Mouse (Mus musculus): Measurements from ENCODE around the gene Gabarap. TPM values are rescaled to one million over a fixed set of nuclear protein-coding genes. Genes with fewer than 3 reads are reported as not detected.
A peak's percentile ranks its signal among the peaks of the same experiment; 100 is the strongest.
"Not testable (repeated sequence)": the region's sequence is repeated elsewhere in the genome, so short reads cannot be mapped to it uniquely, and the experiment has no call there.

The Gabarap gene
- total and polyA plus RNA-seq, 3 experiments, result 189 to 352 (median 213) TPM

GRCm38 (mm10) chr11:69953267-69953915 lies 37.6 kb upstream of the Gabarap start:
- in situ Hi-C loops (cut with MboI; ENCODE audit: low pct_ligation_motif_present, low pct_unique_long_range_greater_than_20kb, low sequenced_read_pairs) (loop anchor here (5.0 kb wide), 1 partner anchor 59 kb away; no protein-coding TSS in a partner anchor), dilution Hi-C loops (cut with MboI; ENCODE audit: extremely low pct_ligation_motif_present, extremely low pct_unique_long_range_greater_than_20kb, low sequenced_read_pairs) (no loop called here)
- Histone ChIP-seq H3K36me3 (replicated peaks in 1 of 2; ENCODE audit: control insufficient read depth in 1 of 2, insufficient read depth in 1 of 2, low read length in 1 of 2) (no peaks in the 10 kb centered on the region), H3K4me1 (ENCODE audit: control insufficient read depth in 1 of 2, insufficient read depth in 2 of 2) (peaks cover 7 to 18% of the 10 kb centered on the region in 2 experiments), H3K4me3 (replicated peaks in 1 of 3; ENCODE audit: low read depth in 2 of 3, low read length in 2 of 3, poor library complexity in 1 of 3) (no peak overlapping the region), H3K4me2 (ENCODE audit: insufficient read depth, low read depth, poor library complexity, severe bottlenecking) (no peak overlapping the region; the same call in 1 of the 2 replicates), H3K9me3 (replicated peaks; ENCODE audit: low read length) (no peaks in the 10 kb centered on the region), H3K27ac (ENCODE audit: insufficient read depth, low read depth) (no peak overlapping the region), H3K79me2 (replicated peaks; ENCODE audit: control insufficient read depth, extremely low read depth, insufficient read depth, poor library complexity, severe bottlenecking) (no peaks in the 10 kb centered on the region), H3K27me3 (replicated peaks) (peaks cover 23% of the 10 kb centered on the region), H3K9ac (ENCODE audit: insufficient read depth, low read depth) (no peak overlapping the region)
- TF ChIP-seq SIN3A (IDR thresholded peaks at IDR 0.05; ENCODE audit: low read length) (no peak), ZNF384 (IDR thresholded peaks at IDR 0.05; ENCODE audit: low read depth, low read length) (peak; percentile 92), MXI1 (IDR thresholded peaks at IDR 0.05; ENCODE audit: low read depth, low read length) (no peak), UBTF (IDR thresholded peaks at IDR 0.05; ENCODE audit: low read depth, low read length) (no peak), POLR2A (IDR thresholded peaks at IDR 0.05; ENCODE audit: low read depth, low read length) (no peak), IRF4 (IDR thresholded peaks at IDR 0.05; ENCODE audit: low read depth, low read length) (peak; percentile 35; the same call in 1 of the 2 replicates), MAX (IDR thresholded peaks at IDR 0.05; ENCODE audit: low read length) (no peak)
- DNase-seq (ENCODE audit: extremely low read depth), result no peak

- H3K4me2 ChIP-seq (ENCODE audit: insufficient read depth, low read depth, poor library complexity, severe bottlenecking); H3K27ac ChIP-seq (ENCODE audit: insufficient read depth, low read depth); DNase-seq (ENCODE audit: extremely low read depth); H3K9ac ChIP-seq (ENCODE audit: insufficient read depth, low read depth); H3K4me3 ChIP-seq (replicated peaks in 1 of 3; ENCODE audit: low read depth in 2 of 3, low read length in 2 of 3, poor library complexity in 1 of 3); in situ Hi-C loops (cut with MboI; ENCODE audit: low pct_ligation_motif_present, low pct_unique_long_range_greater_than_20kb, low sequenced_read_pairs); H3K9me3 ChIP-seq (replicated peaks; ENCODE audit: low read length); H3K79me2 ChIP-seq (replicated peaks; ENCODE audit: control insufficient read depth, extremely low read depth, insufficient read depth, poor library complexity, severe bottlenecking); dilution Hi-C loops (cut with MboI; ENCODE audit: extremely low pct_ligation_motif_present, extremely low pct_unique_long_range_greater_than_20kb, low sequenced_read_pairs); H3K4me1 ChIP-seq (ENCODE audit: control insufficient read depth in 1 of 2, insufficient read depth in 2 of 2); H3K36me3 ChIP-seq (replicated peaks in 1 of 2; ENCODE audit: control insufficient read depth in 1 of 2, insufficient read depth in 1 of 2, low read length in 1 of 2): not testable (repeated sequence)
- peaks cover 17% of the 10 kb centered on the region for H3K27me3 ChIP-seq (replicated peaks)
- peak in 1 of 2 experiments; percentile 31; a peak in 2 of 4 replicates for TF ChIP-seq CTCF (conservative IDR thresholded peaks at IDR 0.05 in 1 of 2, IDR thresholded peaks at IDR 0.05 in 1 of 2; ENCODE audit: low read depth in 2 of 2, low read length in 2 of 2)
Measured at GRCm38 (mm10) chr11:69955618-69956017, 35.3 kb upstream of the Gabarap start.

GRCm38 (mm10) chr11:69956218-69956617 lies 34.7 kb upstream of the Gabarap start:
- H3K36me3 ChIP-seq (replicated peaks in 1 of 2; ENCODE audit: control insufficient read depth in 1 of 2, insufficient read depth in 1 of 2, low read length in 1 of 2), result no peaks in the 10 kb centered on the region
- H3K79me2 ChIP-seq (replicated peaks; ENCODE audit: control insufficient read depth, extremely low read depth, insufficient read depth, poor library complexity, severe bottlenecking), result no peaks in the 10 kb centered on the region
- H3K9me3 ChIP-seq (replicated peaks; ENCODE audit: low read length), result no peaks in the 10 kb centered on the region
- H3K27me3 ChIP-seq (replicated peaks), result peaks cover 17% of the 10 kb centered on the region
- H3K27ac ChIP-seq (ENCODE audit: insufficient read depth, low read depth), result no peak overlapping the region
- in situ Hi-C loops (cut with MboI; ENCODE audit: low pct_ligation_motif_present, low pct_unique_long_range_greater_than_20kb, low sequenced_read_pairs), result no loop called here
- peak; percentile 9 to 55; a peak in 2 of 4 replicates for TF ChIP-seq CTCF (conservative IDR thresholded peaks at IDR 0.05 in 1 of 2, IDR thresholded peaks at IDR 0.05 in 1 of 2; ENCODE audit: low read depth in 2 of 2, low read length in 2 of 2)
- no peak for TF ChIP-seq POLR2AphosphoS2 (IDR thresholded peaks at IDR 0.05; ENCODE audit: low read depth, low read length)
- TF ChIP-seq PAX5 (IDR thresholded peaks at IDR 0.05; ENCODE audit: low read length), result no peak
- peak; percentile 45 for TF ChIP-seq RAD21 (IDR thresholded peaks at IDR 0.05; ENCODE audit: low read depth, low read length)
- no peak; the same call in 1 of the 2 replicates for TF ChIP-seq SMC3 (IDR thresholded peaks at IDR 0.05; ENCODE audit: low read depth, low read length)
- no peak for TF ChIP-seq ZC3H11A (IDR thresholded peaks at IDR 0.05; ENCODE audit: low read depth, low read length)
- no peak overlapping the region for H3K9ac ChIP-seq (ENCODE audit: insufficient read depth, low read depth)
- no peak overlapping the region for H3K4me2 ChIP-seq (ENCODE audit: insufficient read depth, low read depth, poor library complexity, severe bottlenecking)
- dilution Hi-C loops (cut with MboI; ENCODE audit: extremely low pct_ligation_motif_present, extremely low pct_unique_long_range_greater_than_20kb, low sequenced_read_pairs), result no loop called here
- H3K4me3 ChIP-seq (replicated peaks in 1 of 3; ENCODE audit: low read depth in 2 of 3, low read length in 2 of 3, poor library complexity in 1 of 3), result no peak overlapping the region
- DNase-seq (ENCODE audit: extremely low read depth), result no peak
- H3K4me1 ChIP-seq (ENCODE audit: control insufficient read depth in 1 of 2, insufficient read depth in 2 of 2), result peaks cover 3 to 9% of the 10 kb centered on the region in 2 experiments; a peak in 3 of 4 replicates
